Mouse (Mus musculus) MEL (cell line): ENCODE measurements around the gene Pelp1. TPM values are rescaled to one million over a fixed set of nuclear protein-coding genes. Genes with fewer than 3 reads are reported as not detected.

Experiments used
- DNase-seq: peaks from one replicate; pipeline ENCODE4 v3.0.0; 2011; ENCODE audit warnings: low read depth, low spot score
- H3K27ac ChIP-seq: 2 replicates; pipeline ENCODE4 v1.5.1; 2012; ENCODE audit warnings: low read depth, mild to moderate bottlenecking, control low read depth, low read length, moderate library complexity; ENCODE audit not compliant: control insufficient read depth
- H3K27me3 ChIP-seq, 2 experiments: fragments of 150-350 bp in 1 of 2; sonication (generic) in 1 of 2; 2 replicates each; pipeline ENCODE4 v1.6.1; 2012; ENCODE audit warnings: low read length in 2 of 2, mild to moderate bottlenecking in 2 of 2, improper control_type of control experiment in 1 of 2, moderate library complexity in 1 of 2; ENCODE audit not compliant: insufficient read depth in 2 of 2, control insufficient read depth in 1 of 2
- H3K36me3 ChIP-seq, 2 experiments: 2 replicates each; pipeline ENCODE4 v1.6.1; 2012 to 2014; ENCODE audit warnings: low read length in 2 of 2, improper control_type of control experiment in 1 of 2, inconsistent platforms in 1 of 2, mild to moderate bottlenecking in 1 of 2; ENCODE audit not compliant: insufficient read depth in 2 of 2, control insufficient read depth in 1 of 2
- H3K4me1 ChIP-seq, 2 experiments: fragments of 150-350 bp in 1 of 2; sonication (generic) in 1 of 2; 2 replicates each; pipeline ENCODE4 v1.6.1; 2012; ENCODE audit warnings: low read length in 2 of 2, improper control_type of control experiment in 1 of 2, mild to moderate bottlenecking in 1 of 2; ENCODE audit not compliant: insufficient read depth in 2 of 2, control insufficient read depth in 1 of 2
- H3K4me3 ChIP-seq, 2 experiments: fragments of 150-350 bp in 1 of 2; sonication (generic) in 1 of 2; 2 replicates each; pipeline ENCODE4 v1.5.1; 2012; ENCODE audit warnings: low read depth in 2 of 2, low read length in 2 of 2, mild to moderate bottlenecking in 2 of 2, moderate library complexity in 2 of 2, control low read depth in 1 of 2, improper control_type of control experiment in 1 of 2; ENCODE audit not compliant: control insufficient read depth in 1 of 2, insufficient read depth in 1 of 2
- H3K79me2 ChIP-seq: 2 replicates; pipeline ENCODE4 v1.6.1; 2012; ENCODE audit warnings: mild to moderate bottlenecking, low read length, moderate library complexity; ENCODE audit not compliant: control insufficient read depth, poor library complexity, insufficient read depth
- H3K9ac ChIP-seq: 2 replicates; pipeline ENCODE4 v1.6.1; 2012; ENCODE audit warnings: low read depth, mild to moderate bottlenecking, control low read depth, low read length, moderate library complexity; ENCODE audit not compliant: control insufficient read depth, poor library complexity, severe bottlenecking
- H3K9me3 ChIP-seq: fragments of 150-350 bp; sonication (generic); replicated peaks from 2 replicates; pipeline ENCODE4 v1.6.1; 2012; ENCODE audit warnings: mild to moderate bottlenecking, low read length, improper control_type of control experiment, moderate library complexity; ENCODE audit not compliant: insufficient read depth
- BHLHE40 ChIP-seq: IDR thresholded peaks from 2 replicates; pipeline ENCODE4 v1.6.1; 2012; ENCODE audit warnings: low read depth, mild to moderate bottlenecking, inconsistent platforms, low read length, improper control_type of control experiment, borderline replicate concordance
- CHD1 ChIP-seq: IDR thresholded peaks from 2 replicates; pipeline ENCODE4 v1.6.1; 2012; ENCODE audit warnings: low read depth, mild to moderate bottlenecking, inconsistent platforms, low read length, improper control_type of control experiment
- CTCF ChIP-seq, 3 experiments: IDR thresholded peaks in 2 of 3; conservative IDR thresholded peaks in 1 of 3; 2 replicates each; pipeline ENCODE4 v1.5.1; 2011 to 2012; ENCODE audit warnings: low read length in 3 of 3, low read depth in 2 of 3, mild to moderate bottlenecking in 2 of 3, improper control_type of control experiment in 1 of 3, inconsistent platforms in 1 of 3, mixed read lengths in 1 of 3, moderate library complexity in 1 of 3; ENCODE audit not compliant: control insufficient read depth in 1 of 3, insufficient read depth in 1 of 3, poor library complexity in 1 of 3, severe bottlenecking in 1 of 3
- E2F4 ChIP-seq: IDR thresholded peaks from 2 replicates; pipeline ENCODE4 v1.6.1; 2011; ENCODE audit warnings: low read depth, low read length, improper control_type of control experiment, borderline replicate concordance
- EP300 ChIP-seq, 2 experiments: IDR thresholded peaks; 2 replicates each; pipeline ENCODE4 v1.6.1; 2011; ENCODE audit warnings: improper control_type of control experiment in 2 of 2, low read length in 2 of 2, low read depth in 1 of 2, mild to moderate bottlenecking in 1 of 2
- ETS1 ChIP-seq: IDR thresholded peaks from 2 replicates; pipeline ENCODE4 v1.6.1; 2012; ENCODE audit warnings: low read depth, mild to moderate bottlenecking, inconsistent platforms, low read length, improper control_type of control experiment, moderate library complexity
- GABPA ChIP-seq: IDR thresholded peaks from 2 replicates; pipeline ENCODE4 v1.6.1; 2012; ENCODE audit warnings: low read depth, mild to moderate bottlenecking, inconsistent platforms, low read length, improper control_type of control experiment, moderate library complexity
- HCFC1 ChIP-seq: IDR thresholded peaks from 2 replicates; pipeline ENCODE4 v1.6.1; 2012; ENCODE audit warnings: low read depth, mild to moderate bottlenecking, inconsistent platforms, low read length, improper control_type of control experiment, moderate library complexity
- MAFK ChIP-seq: IDR thresholded peaks from 2 replicates; pipeline ENCODE4 v1.6.1; 2011; ENCODE audit warnings: low read depth, mild to moderate bottlenecking, low read length, improper control_type of control experiment, borderline replicate concordance
- MAX ChIP-seq: IDR thresholded peaks from 2 replicates; pipeline ENCODE4 v1.6.1; 2011; ENCODE audit warnings: low read length, improper control_type of control experiment
- MAZ ChIP-seq: IDR thresholded peaks from 2 replicates; pipeline ENCODE4 v1.6.1; 2012; ENCODE audit warnings: low read depth, mild to moderate bottlenecking, inconsistent platforms, low read length, improper control_type of control experiment
- MEF2A ChIP-seq: IDR thresholded peaks from 2 replicates; pipeline ENCODE4 v1.6.1; 2014; ENCODE audit warnings: low read depth, mild to moderate bottlenecking, inconsistent platforms, low read length, improper control_type of control experiment; ENCODE audit not compliant: poor library complexity, insufficient replicate concordance, severe bottlenecking; ENCODE audit errors: extremely low read depth
- MXI1 ChIP-seq: IDR thresholded peaks from 2 replicates; pipeline ENCODE4 v1.6.1; 2011; ENCODE audit warnings: mild to moderate bottlenecking, low read depth, low read length, improper control_type of control experiment
- MYB ChIP-seq: IDR thresholded peaks from 2 replicates; pipeline ENCODE4 v1.6.1; 2011; ENCODE audit warnings: mild to moderate bottlenecking, low read depth, low read length, improper control_type of control experiment
- MYC ChIP-seq: IDR thresholded peaks from 2 replicates; pipeline ENCODE4 v1.6.1; 2011; ENCODE audit warnings: low read depth, mild to moderate bottlenecking, low read length, improper control_type of control experiment, moderate library complexity
- NELFE ChIP-seq: IDR thresholded peaks from 2 replicates; pipeline ENCODE4 v1.6.1; 2011; ENCODE audit warnings: low read depth, low read length, improper control_type of control experiment
- NRF1 ChIP-seq: IDR thresholded peaks from 2 replicates; pipeline ENCODE4 v1.6.1; 2014; ENCODE audit warnings: low read depth, mild to moderate bottlenecking, inconsistent platforms, low read length, improper control_type of control experiment, moderate library complexity; ENCODE audit not compliant: poor library complexity, insufficient read depth, severe bottlenecking
- POLR2AphosphoS2 ChIP-seq: IDR thresholded peaks from 2 replicates; pipeline ENCODE4 v1.6.1; 2011; ENCODE audit warnings: low read length, improper control_type of control experiment
- POLR2AphosphoS5 ChIP-seq: IDR thresholded peaks from 2 replicates; pipeline ENCODE4 v1.6.1; 2012; ENCODE audit warnings: low read depth, borderline replicate concordance, mild to moderate bottlenecking, inconsistent platforms, low read length, moderate library complexity, mixed read lengths
- RAD21 ChIP-seq: IDR thresholded peaks from 2 replicates; pipeline ENCODE4 v1.6.1; 2011; ENCODE audit warnings: mild to moderate bottlenecking, low read depth, low read length, improper control_type of control experiment
- RCOR1 ChIP-seq: IDR thresholded peaks from 2 replicates; pipeline ENCODE4 v1.6.1; 2012; ENCODE audit warnings: low read depth, mild to moderate bottlenecking, inconsistent platforms, low read length, improper control_type of control experiment
- SMC3 ChIP-seq: IDR thresholded peaks from 2 replicates; pipeline ENCODE4 v1.6.1; 2011; ENCODE audit warnings: low read depth, low read length, improper control_type of control experiment
- TAL1 ChIP-seq: IDR thresholded peaks from 2 replicates; pipeline ENCODE4 v1.6.1; 2012; ENCODE audit warnings: mild to moderate bottlenecking, inconsistent platforms, low read length, moderate library complexity, mixed read lengths
- TCF12 ChIP-seq: IDR thresholded peaks from 2 replicates; pipeline ENCODE4 v1.6.1; 2014; ENCODE audit warnings: low read depth, mild to moderate bottlenecking, inconsistent platforms, low read length, improper control_type of control experiment, moderate library complexity
- UBTF ChIP-seq: IDR thresholded peaks from 2 replicates; pipeline ENCODE4 v1.6.1; 2012; ENCODE audit warnings: low read depth, mild to moderate bottlenecking, inconsistent platforms, low read length, improper control_type of control experiment, moderate library complexity, borderline replicate concordance; ENCODE audit not compliant: insufficient read depth
- USF1 ChIP-seq: IDR thresholded peaks from 2 replicates; pipeline ENCODE4 v1.6.1; 2014; ENCODE audit warnings: low read depth, mild to moderate bottlenecking, inconsistent platforms, low read length, improper control_type of control experiment, moderate library complexity
- USF2 ChIP-seq, 2 experiments: IDR thresholded peaks; 2 replicates each; pipeline ENCODE4 v1.6.1; 2011 to 2012; ENCODE audit warnings: improper control_type of control experiment in 2 of 2, low read length in 2 of 2, borderline replicate concordance in 1 of 2, inconsistent platforms in 1 of 2, low read depth in 1 of 2, mild to moderate bottlenecking in 1 of 2; ENCODE audit not compliant: insufficient read depth in 1 of 2
- ZC3H11A ChIP-seq: IDR thresholded peaks from 2 replicates; pipeline ENCODE4 v1.6.1; 2012; ENCODE audit warnings: low read depth, mild to moderate bottlenecking, inconsistent platforms, low read length, improper control_type of control experiment
- ZKSCAN1 ChIP-seq: IDR thresholded peaks from 2 replicates; pipeline ENCODE4 v1.6.1; 2012; ENCODE audit warnings: low read depth, mild to moderate bottlenecking, inconsistent platforms, low read length, improper control_type of control experiment, moderate library complexity
- ZMIZ1 ChIP-seq: IDR thresholded peaks from 2 replicates; pipeline ENCODE4 v1.6.1; 2012; ENCODE audit warnings: low read depth, mild to moderate bottlenecking, inconsistent platforms, low read length, improper control_type of control experiment, moderate library complexity
- ZNF384 ChIP-seq: IDR thresholded peaks from 2 replicates; pipeline ENCODE4 v1.6.1; 2012; ENCODE audit warnings: low read depth, mild to moderate bottlenecking, inconsistent platforms, low read length, improper control_type of control experiment
- polyA plus RNA-seq, 2 experiments: library from polyadenylated mRNA; stranded (reverse) in 1 of 2; unstranded in 1 of 2; fragments of >175 nt in 1 of 2; fragments of >200 nt in 1 of 2; gene quantifications; 2 replicates each; pipeline versions ENCODE4 v1.2.1 to v1.2.4; 2012; ENCODE audit warnings: low replicate concordance in 2 of 2, low read depth in 1 of 2; ENCODE audit not compliant: insufficient read length in 2 of 2, insufficient read depth in 1 of 2, missing spikeins in 1 of 2
- total RNA-seq: library from RNA; depleted of rRNA; stranded (reverse); fragments of 300-350 nt; gene quantifications from 2 replicates; pipeline ENCODE4 v1.2.3, GENCODE M21; 2012

Pelp1 gene
- total and polyA plus RNA-seq, 3 experiments = 50.6 to 70.1 TPM; not detected in 1

- H3K36me3 ChIP-seq = no peaks in the 10 kb centered on the region
- TF ChIP-seq MAZ = no peak
- TF ChIP-seq BHLHE40 = no peak
- no peak for TF ChIP-seq GABPA
- TF ChIP-seq MAX = no peak
- TF ChIP-seq HCFC1 = no peak
- TF ChIP-seq CTCF (IDR thresholded peaks at IDR 0.05 in 2 of 3, conservative IDR thresholded peaks at IDR 0.05 in 1 of 3; ENCODE audit: control insufficient read depth in 1 of 3, insufficient read depth in 1 of 3, low read depth in 2 of 3, low read length in 3 of 3, poor library complexity in 1 of 3, severe bottlenecking in 1 of 3) = no peak
- TF ChIP-seq ETS1 = no peak
- TF ChIP-seq POLR2AphosphoS5 = no peak
- TF ChIP-seq ZC3H11A = no peak
- no peak for TF ChIP-seq SMC3
- no peak for TF ChIP-seq EP300 (IDR thresholded peaks at IDR 0.05; ENCODE audit: low read depth in 1 of 2, low read length in 2 of 2)
- no peak for TF ChIP-seq E2F4
- TF ChIP-seq TCF12 = no peak
- no peak for TF ChIP-seq NRF1
- TF ChIP-seq MYB = no peak
- TF ChIP-seq MYC = no peak
- TF ChIP-seq CHD1 = no peak
- no peak for TF ChIP-seq RCOR1
- no peak overlapping the region for H3K9ac ChIP-seq
- no peaks in the 10 kb centered on the region for H3K9me3 ChIP-seq
- no peak for DNase-seq
- no peak overlapping the region for H3K4me3 ChIP-seq
- H3K4me1 ChIP-seq = no peaks in the 10 kb centered on the region
- H3K79me2 ChIP-seq = no peaks in the 10 kb centered on the region
- no peak overlapping the region for H3K27ac ChIP-seq
- peaks cover 0 to 10% of the 10 kb centered on the region in 2 experiments; a peak in 2 of 4 replicates for H3K27me3 ChIP-seq
Observed at GRCm38 (mm10) chr11:70347861-70348260, 62.0 kb downstream of the Pelp1 start.

GRCm38 (mm10) chr11:70345546-70345945 is 64.3 kb downstream of the Pelp1 start:
- H3K27me3 ChIP-seq = peaks cover 0 to 8% of the 10 kb centered on the region in 2 experiments; a peak in 2 of 4 replicates
- H3K36me3 ChIP-seq = no peaks in the 10 kb centered on the region

More at GRCm38 (mm10) chr11:70345546-70345945, 64.3 kb downstream of the Pelp1 start:
- Histone ChIP-seq H3K4me3 (no peak overlapping the region), H3K9me3 (no peaks in the 10 kb centered on the region), H3K27ac (no peak overlapping the region), H3K4me1 (no peaks in the 10 kb centered on the region), H3K9ac (no peak overlapping the region), H3K79me2 (no peaks in the 10 kb centered on the region)
- DNase-seq = no peak
- TF ChIP-seq POLR2AphosphoS2 (no peak), USF1 (no peak), MYC (no peak), MAFK (no peak), E2F4 (no peak), ZNF384 (no peak), TAL1 (no peak), MAX (no peak), ZMIZ1 (no peak), MXI1 (no peak), ZKSCAN1 (no peak), USF2 (IDR thresholded peaks at IDR 0.05; ENCODE audit: borderline replicate concordance in 1 of 2, insufficient read depth in 1 of 2, low read depth in 1 of 2, low read length in 2 of 2) (no peak), ETS1 (no peak), UBTF (no peak), NELFE (no peak), BHLHE40 (no peak), RAD21 (no peak), ZC3H11A (no peak), MEF2A (no peak), MYB (no peak)
